Comparison of ENCODE assay signal across 25 mouse cellular contexts in the genomic region with DNA sequence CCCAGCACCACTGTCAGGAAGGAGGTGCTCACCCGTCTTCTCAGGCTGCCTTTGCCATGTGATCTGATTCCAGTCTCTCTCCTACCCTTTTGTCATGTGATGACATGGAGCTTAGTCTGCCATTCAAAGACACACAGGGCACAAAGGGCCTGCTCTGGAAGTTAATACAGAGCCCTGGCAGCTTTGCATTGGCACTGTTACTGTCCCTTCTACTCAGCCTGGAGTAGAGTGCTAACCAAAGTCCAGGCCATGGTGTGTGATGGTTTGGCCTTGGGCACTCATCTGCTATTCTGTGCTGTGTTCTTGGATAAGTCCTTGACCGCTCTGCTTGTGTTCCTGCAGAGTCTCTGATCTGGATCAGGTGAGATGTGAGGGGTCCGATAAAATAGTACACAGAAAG. TPM values are rescaled to one million over a fixed set of nuclear protein-coding genes. Genes with fewer than 3 reads are reported as not detected.
DNase-seq lines count a peak whose midpoint lies in the region; ATAC-seq and TF ChIP-seq lines count a peak whose summit lies in the region.
"Had no signal": no experiment of that assay in that cellular context is flagged by ENCODE, and none has a peak within 500 bp of the region (broad histone marks: within the 10 kb centered on the region; RNA-seq: fewer than 3 reads in every experiment).

No protein-coding gene starts in this region.

- H3K4me2 ChIP-seq in liver, embryonic 11.5 days = no peak overlapping the region
- H3K4me2 ChIP-seq: embryonic facial prominence, embryonic 13.5 days; embryonic facial prominence, embryonic 15.5 days; forebrain, embryonic 12.5 days had no signal

- ATAC-seq in liver, embryonic 11.5 days (replicated peaks; ENCODE audit: low FRiP score) = no peak
- ATAC-seq: forebrain, embryonic 14.5 days had no signal

- H3K4me1 ChIP-seq in kidney, adult 2 months (ENCODE audit: control insufficient read depth, insufficient read depth, low read length) = no peaks in the 10 kb centered on the region
- no peaks in the 10 kb centered on the region for H3K4me1 ChIP-seq in liver, adult 2 months (ENCODE audit: control insufficient read depth, insufficient read depth, low read length)
- H3K4me1 ChIP-seq in liver, embryonic 11.5 days (replicated peaks; ENCODE audit: control insufficient read depth, insufficient read depth, low read length) = no peaks in the 10 kb centered on the region

- H3K9ac ChIP-seq in liver, adult 2 months (ENCODE audit: low read depth, low read length) = no peak overlapping the region
- no peak overlapping the region for H3K9ac ChIP-seq in liver, embryonic 11.5 days (ENCODE audit: low read depth, low read length)
- H3K9ac ChIP-seq: embryonic facial prominence, embryonic 13.5 days; embryonic facial prominence, embryonic 15.5 days; forebrain, embryonic 12.5 days had no signal

- TF ChIP-seq CTCF in kidney, adult 2 months (conservative IDR thresholded peaks at IDR 0.05; ENCODE audit: insufficient read depth, insufficient read length, low read depth, low read length) = no peak
- no peak for TF ChIP-seq CTCF in liver, adult 2 months (IDR thresholded peaks at IDR 0.05; ENCODE audit: low read depth, low read length)

- H3K9me3 ChIP-seq in liver, embryonic 11.5 days (ENCODE audit: control insufficient read depth, low read length) = no peaks in the 10 kb centered on the region
- H3K9me3 ChIP-seq: embryonic facial prominence, embryonic 13.5 days; embryonic facial prominence, embryonic 15.5 days; forebrain, embryonic 10.5 days; forebrain, embryonic 12.5 days had no signal

- H3K27ac ChIP-seq in kidney, adult 2 months (ENCODE audit: insufficient read depth, low read depth, low read length) = no peak overlapping the region
- H3K27ac ChIP-seq in liver, adult 2 months (replicated peaks; ENCODE audit: insufficient read depth, low read depth, low read length) = no peak overlapping the region
- H3K27ac ChIP-seq in liver, embryonic 11.5 days (ENCODE audit: low read depth, low read length) = no peak overlapping the region
- H3K27ac ChIP-seq: embryonic facial prominence, embryonic 13.5 days; embryonic facial prominence, embryonic 15.5 days; forebrain, embryonic 10.5 days; forebrain, embryonic 12.5 days had no signal

- 84% methylated on average over 3 of the region's 3 CpGs for WGBS in kidney, adult 2 months
- WGBS in liver, adult 2 months = 97% methylated on average over 3 of the region's 3 CpGs
- 87% methylated on average over 3 of the region's 3 CpGs for WGBS in liver, embryonic 11.5 days

- DNase-seq in kidney, adult 11 months = peak; percentile 28
- no peak for DNase-seq in kidney, postnatal 14 days
- DNase-seq in kidney, adult 2 months = peak; percentile 57
- DNase-seq in kidney, postnatal 4 days = no peak
- peak; percentile 31 for DNase-seq in kidney, adult 9 months
- no peak for DNase-seq in kidney, postnatal 10 days
- DNase-seq in liver, adult 2 months (ENCODE audit: extremely low read depth, low read depth, low spot score) = peak; percentile 59
- no peak for DNase-seq in liver, embryonic 11.5 days (ENCODE audit: low spot score)
- DNase-seq: adrenal gland, adult 2 months; adrenal gland, postnatal 10 days; adrenal gland, postnatal 25 days; cerebellum, adult 11 months; cerebellum, adult 18-20 months; cerebellum, adult 8-10 months; cerebellum, adult 9-11 months; cerebellum, postnatal 14 days; cerebellum, postnatal 36 days; embryo, embryonic 11 days had no signal

- no peaks in the 10 kb centered on the region for H3K36me3 ChIP-seq in kidney, adult 2 months (ENCODE audit: control insufficient read depth, insufficient read depth, low read length)
- no peaks in the 10 kb centered on the region for H3K36me3 ChIP-seq in liver, adult 2 months (ENCODE audit: control insufficient read depth, insufficient read depth, low read length)
- H3K36me3 ChIP-seq in liver, embryonic 11.5 days (ENCODE audit: control insufficient read depth, insufficient read depth, low read length) = no peaks in the 10 kb centered on the region
- H3K36me3 ChIP-seq: embryonic facial prominence, embryonic 13.5 days; embryonic facial prominence, embryonic 15.5 days; forebrain, embryonic 10.5 days; forebrain, embryonic 12.5 days had no signal

- H3K79me2 ChIP-seq in liver, adult 2 months (ENCODE audit: control insufficient read depth, insufficient read depth, low read length) = no peaks in the 10 kb centered on the region

- no peak for TF ChIP-seq POLR2A in kidney, adult 2 months (IDR thresholded peaks at IDR 0.05; ENCODE audit: low read depth, low read length)
- TF ChIP-seq POLR2A in liver, adult 2 months (IDR thresholded peaks at IDR 0.05; ENCODE audit: extremely low read depth, insufficient read depth, low read length) = no peak

- H3K27me3 ChIP-seq in kidney, adult 2 months (replicated peaks; ENCODE audit: control insufficient read depth, insufficient read depth, low read length) = no peaks in the 10 kb centered on the region
- H3K27me3 ChIP-seq in liver, adult 2 months (ENCODE audit: control insufficient read depth, insufficient read depth, low read length) = no peaks in the 10 kb centered on the region
- no peaks in the 10 kb centered on the region for H3K27me3 ChIP-seq in liver, embryonic 11.5 days (replicated peaks; ENCODE audit: control insufficient read depth, insufficient read depth, low read length)
- H3K27me3 ChIP-seq: embryonic facial prominence, embryonic 13.5 days; embryonic facial prominence, embryonic 15.5 days; forebrain, embryonic 12.5 days had no signal

- no peak overlapping the region for H3K4me3 ChIP-seq in kidney, adult 2 months (ENCODE audit: insufficient read depth, low read depth, low read length)
- H3K4me3 ChIP-seq in liver, adult 2 months (ENCODE audit: insufficient read depth, low read depth, low read length) = no peak overlapping the region
- H3K4me3 ChIP-seq in liver, embryonic 11.5 days (ENCODE audit: low read depth, low read length) = no peak overlapping the region
- H3K4me3 ChIP-seq: embryonic facial prominence, embryonic 13.5 days; embryonic facial prominence, embryonic 15.5 days; erythroblast, embryonic 14.5 days; forebrain, embryonic 10.5 days; forebrain, embryonic 12.5 days had no signal

RNA-seq across cellular contexts. Expression of a gene that starts 36.0 kb away (rescaled TPM):
- 4.6 and 5.1 TPM in 2 replicates for polyA plus RNA-seq in kidney, adult 2 months (2012; rRNA removed)
- total RNA-seq in liver, adult 2 months (2014; rRNA removed) = 9.1 and 12.8 TPM in 2 replicates
- 10.9 and 12.7 TPM in 2 replicates for polyA plus RNA-seq in liver, adult 2 months (2012; rRNA removed)
- 5.9 and 6.5 TPM in 2 replicates for polyA plus RNA-seq in liver, embryonic 11.5 days (2014; fragmentation: Nextera tagmentation; extraction: Ambion mirVana)
- total RNA-seq: MEL had no signal

Comparison
In these comparisons a context has a peak if more than half of its experiments do, and no peak if none do; other contexts are left out.
1. DNase-seq: peak in kidney, adult 11 months (single experiment), kidney, adult 2 months (single experiment), kidney, adult 9 months (single experiment) and liver, adult 2 months (single experiment); none in kidney, postnatal 14 days (single experiment), kidney, postnatal 4 days (0 of 2), kidney, postnatal 10 days (single experiment) and liver, embryonic 11.5 days (single experiment).